Mouse (Mus musculus) limb, embryonic 15.5 days (tissue): ENCODE data around the gene Qprt. TPM values are rescaled to one million over a fixed set of nuclear protein-coding genes. Genes with fewer than 3 reads are reported as not detected.

Experiments
- ATAC-seq: fragments of 200-750 bp; cut with Nextera tagmentation; 2 replicates; pipeline ENCODE4 v1.8.0; 2017; ENCODE audit warnings: low read depth, moderate TSS enrichment; ENCODE audit not compliant: insufficient number of reproducible peaks, low FRiP score, low TSS enrichment
- H3K27ac ChIP-seq: fragments of 300-500 bp; sonication (generic); 2 replicates; pipeline ENCODE4 v1.5.1; 2015; ENCODE audit warnings: moderate library complexity, mild to moderate bottlenecking, inconsistent platforms
- H3K27me3 ChIP-seq: fragments of 300-500 bp; sonication (generic); 2 replicates; pipeline ENCODE4 v1.6.1; 2015; ENCODE audit warnings: inconsistent platforms
- H3K36me3 ChIP-seq: fragments of 300-500 bp; sonication (generic); 2 replicates; pipeline ENCODE4 v1.6.1; 2015; ENCODE audit warnings: inconsistent platforms
- H3K4me1 ChIP-seq: fragments of 300-500 bp; sonication (generic); 2 replicates; pipeline ENCODE4 v1.6.1; 2015; ENCODE audit warnings: inconsistent platforms
- H3K4me2 ChIP-seq: fragments of 300-500 bp; sonication (generic); 2 replicates; pipeline ENCODE4 v1.6.1; 2015; ENCODE audit warnings: mild to moderate bottlenecking, inconsistent platforms
- H3K4me3 ChIP-seq: fragments of 300-500 bp; sonication (generic); 2 replicates; pipeline ENCODE4 v1.5.1; 2015; ENCODE audit warnings: mild to moderate bottlenecking, inconsistent platforms
- H3K9ac ChIP-seq: fragments of 300-500 bp; sonication (generic); 2 replicates; pipeline ENCODE4 v1.6.1; 2015; ENCODE audit warnings: inconsistent platforms
- H3K9me3 ChIP-seq: fragments of 300-500 bp; sonication (generic); 2 replicates; pipeline ENCODE4 v1.6.1; 2016; ENCODE audit warnings: inconsistent platforms
- WGBS: fragments of 180-500 bp; shearing (Covaris S2); methylation state at CpG from one replicate; pipeline ENCODE4 v1.1.7; 2015; 5-methylcytosine and 5-hydroxymethylcytosine counted together
- polyA plus RNA-seq: library from polyadenylated mRNA; unstranded; fragments of >200 nt; fragmentation: Nextera tagmentation; extraction: Ambion mirVana; gene quantifications from 2 replicates; pipeline ENCODE4 v1.2.1, GENCODE M21; 2015

Qprt gene
- polyA plus RNA-seq, 1 experiment from 2014 or later = 4.1 TPM

DNA sequence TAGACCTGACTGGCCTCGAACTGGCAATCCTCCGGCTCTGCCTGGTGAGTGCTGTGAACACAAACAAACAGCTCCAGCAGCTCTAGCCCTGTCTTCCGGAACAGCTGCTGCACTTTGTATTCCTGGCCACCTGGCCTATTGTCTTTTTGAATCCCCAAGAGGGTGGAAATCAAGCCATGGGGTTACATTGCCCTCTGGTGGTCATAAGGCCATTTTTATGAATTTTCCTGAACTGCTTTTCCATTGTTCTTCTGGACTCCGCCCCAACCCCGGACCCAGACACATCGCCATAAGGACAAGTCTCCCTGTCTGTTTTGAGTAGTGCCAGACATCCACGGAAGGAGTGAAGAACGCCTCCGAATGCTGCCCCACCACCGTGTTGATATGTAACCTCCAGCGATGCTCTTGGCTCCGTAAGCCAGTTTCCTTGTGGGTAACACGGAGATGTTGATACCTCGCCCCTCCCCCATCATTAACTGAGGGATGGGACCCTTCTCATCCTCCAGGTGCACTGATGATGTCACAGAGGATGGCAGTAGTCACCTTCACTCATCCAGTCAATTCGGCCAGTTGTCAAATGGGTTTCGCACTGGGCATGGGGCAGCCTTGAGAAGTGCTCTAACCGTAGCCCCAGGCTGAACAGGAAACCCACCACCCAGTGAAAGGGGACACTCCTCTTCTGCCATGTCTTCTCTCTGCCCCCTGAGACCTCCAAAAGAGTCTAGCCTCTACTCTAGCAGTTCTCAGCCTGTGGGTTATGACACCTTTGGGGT, 17.3 kb downstream of the Qprt start:
- 16% methylated on average over 17 of the region's 17 CpGs for WGBS
- no peak overlapping the region for H3K27ac ChIP-seq
- ATAC-seq = peak; percentile 20; the same call in 1 of the 2 replicates

DNA sequence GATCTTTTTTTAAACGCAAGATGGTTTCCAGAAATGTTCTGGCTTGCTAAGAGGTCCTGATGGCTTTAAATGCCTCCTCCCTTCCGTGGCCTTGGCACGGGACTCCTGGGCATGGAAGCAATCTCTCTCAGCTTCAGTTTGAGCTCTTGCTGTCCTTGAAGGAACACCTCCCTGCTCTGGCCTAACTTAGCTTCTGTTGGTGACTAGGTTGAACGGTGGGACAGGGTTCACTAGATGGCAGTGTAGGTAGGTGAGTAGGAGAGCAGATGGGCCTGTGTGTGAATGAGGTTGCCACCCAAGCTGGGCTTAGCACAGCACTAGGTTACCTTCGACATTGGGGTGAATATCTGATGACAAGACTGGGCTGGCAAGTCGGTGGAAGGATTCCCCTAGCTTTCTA, 18.1 kb downstream of the Qprt start:
- Histone ChIP-seq H3K9me3 (no peaks in the 10 kb centered on the region), H3K27me3 (no peaks in the 10 kb centered on the region), H3K27ac (no peak overlapping the region), H3K4me3 (no peak overlapping the region), H3K9ac (no peak overlapping the region), H3K4me1 (peaks cover 13% of the 10 kb centered on the region), H3K4me2 (no peak overlapping the region), H3K36me3 (no peaks in the 10 kb centered on the region)
- ATAC-seq = no peak
- 61% methylated on average over 6 of the region's 6 CpGs for WGBS

More for the DNA sequence above, 17.3 kb downstream of the Qprt start:
- H3K4me2 ChIP-seq = peak overlapping the region; percentile 51
- H3K4me1 ChIP-seq = peaks cover 13% of the 10 kb centered on the region
- no peak overlapping the region; the same call in 1 of the 2 replicates for H3K9ac ChIP-seq
- H3K4me3 ChIP-seq = peak overlapping the region; percentile 33
- H3K36me3 ChIP-seq = no peaks in the 10 kb centered on the region
- H3K27me3 ChIP-seq = no peaks in the 10 kb centered on the region
- H3K9me3 ChIP-seq = no peaks in the 10 kb centered on the region

DNA sequence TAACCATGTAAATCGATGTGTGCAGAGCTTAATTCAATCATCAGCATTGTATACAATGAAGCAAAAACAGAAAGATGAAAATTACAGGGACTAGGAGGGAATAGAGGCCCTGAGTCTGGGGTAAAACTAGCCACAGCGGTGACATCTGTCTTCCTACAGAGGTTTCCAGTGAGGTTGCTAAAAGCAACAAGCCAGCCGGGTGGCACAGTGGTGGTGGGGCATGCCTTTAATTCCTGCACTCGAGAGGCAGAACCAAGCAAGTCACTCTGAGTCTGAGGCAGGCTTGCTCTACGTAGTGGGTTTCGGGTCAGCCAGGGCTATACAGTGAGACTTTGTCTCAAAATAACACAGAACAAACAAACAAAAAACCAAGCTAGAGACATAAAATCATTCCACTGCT, 19.9 kb downstream of the Qprt start:
- no peaks in the 10 kb centered on the region for H3K9me3 ChIP-seq
- no peak overlapping the region for H3K4me2 ChIP-seq
- ATAC-seq = no peak
- no peaks in the 10 kb centered on the region for H3K36me3 ChIP-seq
- H3K9ac ChIP-seq = no peak overlapping the region
- H3K27me3 ChIP-seq = no peaks in the 10 kb centered on the region
- no peak overlapping the region for H3K27ac ChIP-seq
- H3K4me3 ChIP-seq = no peak overlapping the region
- H3K4me1 ChIP-seq = peaks cover 13% of the 10 kb centered on the region
- WGBS = 74% methylated on average over 6 of the region's 6 CpGs

DNA sequence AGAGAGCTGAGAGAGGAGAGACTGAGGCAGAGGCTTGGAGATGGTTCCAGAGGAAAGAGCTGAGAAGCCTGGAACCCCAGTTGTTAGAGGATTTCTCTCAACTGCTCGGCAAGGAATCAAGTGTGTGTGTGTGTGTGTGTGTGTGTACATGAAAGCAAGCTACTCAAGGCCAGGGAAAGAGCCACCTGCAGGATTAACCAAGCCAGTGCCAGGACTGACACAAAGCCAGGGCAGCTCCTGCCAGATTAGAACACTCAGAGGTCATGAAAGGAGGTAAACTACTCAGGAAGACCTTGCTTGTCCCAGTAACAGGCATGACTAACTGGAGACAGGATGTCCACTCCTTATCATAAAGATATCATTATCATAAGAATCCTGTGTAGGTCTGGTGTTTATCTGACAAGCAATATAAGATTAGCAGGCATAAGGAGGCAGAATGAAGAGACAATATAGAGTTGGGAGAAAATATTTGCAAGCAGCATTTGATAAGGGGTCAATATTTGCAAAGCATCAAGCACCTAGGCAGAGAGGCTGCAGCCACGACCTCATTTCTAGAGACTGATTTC, 20.5 kb downstream of the Qprt start:
- 36% methylated on average over 2 of the region's 2 CpGs for WGBS
- H3K4me1 ChIP-seq = peaks cover 13% of the 10 kb centered on the region
- no peak for ATAC-seq
- H3K4me2 ChIP-seq = no peak overlapping the region
- H3K27me3 ChIP-seq = no peaks in the 10 kb centered on the region
- H3K36me3 ChIP-seq = no peaks in the 10 kb centered on the region
- H3K4me3 ChIP-seq = no peak overlapping the region
- no peaks in the 10 kb centered on the region for H3K9me3 ChIP-seq
- no peak overlapping the region for H3K9ac ChIP-seq
- H3K27ac ChIP-seq = no peak overlapping the region

DNA sequence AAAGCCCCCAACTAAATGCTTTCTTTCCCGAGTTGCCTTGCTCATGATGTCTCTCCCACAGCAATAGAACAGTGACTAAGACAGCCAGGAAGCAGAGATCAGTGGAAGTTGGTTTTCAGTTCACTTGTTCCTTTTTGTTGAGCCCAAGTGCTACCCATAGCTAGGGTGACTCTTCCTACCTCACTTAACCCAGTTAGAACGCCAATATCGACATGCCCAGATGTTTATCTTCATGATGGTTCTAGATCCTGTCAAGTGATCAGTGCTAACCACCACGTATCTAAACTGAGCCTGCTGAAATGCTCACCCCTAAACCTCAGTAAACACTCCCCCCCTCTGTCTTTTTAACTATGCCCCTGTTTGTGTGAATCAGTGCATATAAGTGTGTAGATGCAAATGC, 22.5 kb downstream of the Qprt start:
- H3K9me3 ChIP-seq = no peaks in the 10 kb centered on the region
- no peak for ATAC-seq
- H3K36me3 ChIP-seq = no peaks in the 10 kb centered on the region
- H3K4me1 ChIP-seq = peaks cover 7% of the 10 kb centered on the region
- no peak overlapping the region for H3K9ac ChIP-seq
- WGBS = 86% methylated on average over 4 of the region's 4 CpGs
- H3K4me3 ChIP-seq = no peak overlapping the region
- H3K4me2 ChIP-seq = no peak overlapping the region
- H3K27ac ChIP-seq = no peak overlapping the region
- H3K27me3 ChIP-seq = no peaks in the 10 kb centered on the region

DNA sequence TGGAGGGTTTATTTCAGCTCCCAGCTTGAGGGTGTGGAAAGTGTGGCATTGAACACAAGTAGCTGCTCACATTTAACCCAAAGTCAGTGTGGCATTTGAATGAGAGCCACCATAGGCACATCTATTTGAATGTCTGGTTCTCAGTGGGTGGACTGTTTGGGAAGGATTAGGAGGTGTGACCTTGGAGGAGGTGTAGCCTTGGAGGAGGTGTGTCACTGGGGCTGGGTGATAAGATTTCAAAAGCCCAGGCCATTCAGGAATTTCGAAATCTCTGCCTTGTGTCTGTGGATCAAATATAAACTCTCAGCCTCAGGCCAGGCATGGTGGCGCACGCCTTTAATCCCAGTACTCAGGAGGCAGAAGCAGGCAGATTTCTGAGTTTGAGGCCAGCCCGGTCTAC, 23.1 kb downstream of the Qprt start:
- Histone ChIP-seq H3K27me3 (no peaks in the 10 kb centered on the region), H3K27ac (no peak overlapping the region), H3K4me1 (0 out of 2 replicates have a peak, but pooled peaks cover under 1% of the 10 kb centered on the region), H3K4me2 (no peak overlapping the region), H3K9ac (no peak overlapping the region), H3K36me3 (no peaks in the 10 kb centered on the region), H3K9me3 (no peaks in the 10 kb centered on the region), H3K4me3 (no peak overlapping the region)
- WGBS = 77% methylated on average over 4 of the region's 4 CpGs
- no peak for ATAC-seq

DNA sequence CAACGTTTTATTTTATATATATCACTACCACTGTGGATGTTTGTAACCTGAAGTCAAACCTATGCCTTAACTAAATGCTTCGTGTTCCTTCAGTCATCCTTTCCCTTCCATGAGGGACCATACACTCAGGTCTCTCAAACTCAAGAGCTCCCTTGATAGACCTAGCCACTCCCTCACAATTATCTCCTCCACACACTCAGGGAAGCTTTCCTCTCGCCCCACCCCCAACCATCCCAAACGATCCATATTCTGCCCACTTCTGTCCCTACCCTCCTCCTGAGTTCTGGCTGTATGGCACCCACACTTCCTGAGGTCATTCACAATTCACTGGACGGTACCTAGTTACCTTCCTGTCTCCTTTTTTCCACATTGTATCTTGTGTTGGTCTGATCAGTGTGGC, 23.5 kb downstream of the Qprt start:
- 83% methylated on average over 5 of the region's 5 CpGs for WGBS
- no peaks in the 10 kb centered on the region for H3K27me3 ChIP-seq
- no peaks in the 10 kb centered on the region for H3K9me3 ChIP-seq

DNA sequence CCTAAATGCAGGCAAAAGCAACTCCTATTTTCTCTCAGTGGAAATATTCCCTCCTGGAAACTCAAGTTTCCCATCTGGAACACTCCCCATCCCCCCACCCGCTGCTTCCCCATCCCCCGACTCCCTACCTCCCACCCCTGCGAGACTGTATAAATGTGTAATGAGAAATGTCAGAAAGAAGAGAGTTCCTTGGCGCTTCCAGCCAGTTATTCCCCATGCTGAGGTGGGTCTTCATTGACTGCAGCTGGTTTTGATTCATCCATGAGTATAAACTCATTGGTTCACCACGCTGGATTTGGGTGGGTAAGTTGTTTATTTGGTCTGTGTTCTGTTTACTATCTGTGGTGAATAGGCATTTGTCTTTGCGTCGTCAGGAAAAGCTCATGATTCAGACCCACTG, 25.6 kb downstream of the Qprt start:
- Histone ChIP-seq H3K27me3 (no peaks in the 10 kb centered on the region), H3K4me3 (no peak overlapping the region), H3K9ac (no peak overlapping the region), H3K36me3 (no peaks in the 10 kb centered on the region), H3K4me1 (peaks cover 4% of the 10 kb centered on the region; the same call in 1 of the 2 replicates), H3K9me3 (no peaks in the 10 kb centered on the region), H3K4me2 (no peak overlapping the region), H3K27ac (no peak overlapping the region)
- WGBS = 56% methylated on average over 7 of the region's 7 CpGs
- ATAC-seq = no peak

More for the DNA sequence above, 23.5 kb downstream of the Qprt start:
- H3K9ac ChIP-seq = no peak overlapping the region
- H3K4me1 ChIP-seq = no peaks in the 10 kb centered on the region
- ATAC-seq = no peak
- H3K4me3 ChIP-seq = no peak overlapping the region
- no peaks in the 10 kb centered on the region for H3K36me3 ChIP-seq
- no peak overlapping the region for H3K4me2 ChIP-seq
- no peak overlapping the region for H3K27ac ChIP-seq

DNA sequence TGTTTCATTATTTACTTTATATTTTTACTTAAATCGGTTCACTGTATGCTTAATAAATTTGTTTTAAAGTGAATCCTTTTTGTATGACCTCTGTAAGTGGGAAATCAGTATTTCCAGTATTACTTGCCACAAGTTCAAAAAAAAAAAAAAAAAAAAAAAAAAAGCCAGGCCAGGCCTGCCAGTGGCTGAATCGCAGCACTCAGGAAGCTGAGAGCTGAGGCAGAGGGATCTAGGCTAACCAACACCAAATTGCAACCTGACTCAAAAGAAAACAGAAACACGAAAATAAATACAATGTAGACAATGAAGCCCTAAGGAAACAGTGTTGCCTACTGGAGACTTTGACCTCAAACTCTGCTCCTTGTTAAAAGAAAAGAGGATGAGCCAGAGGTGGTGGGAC, 28.1 kb downstream of the Qprt start:
- H3K4me1 ChIP-seq = peaks cover 10% of the 10 kb centered on the region
- no peak overlapping the region for H3K27ac ChIP-seq
- H3K27me3 ChIP-seq = no peaks in the 10 kb centered on the region
- H3K4me2 ChIP-seq = no peak overlapping the region
- no peaks in the 10 kb centered on the region for H3K36me3 ChIP-seq
- no peak overlapping the region for H3K9ac ChIP-seq
- no peaks in the 10 kb centered on the region for H3K9me3 ChIP-seq
- WGBS = 79% methylated on average over 3 of the region's 3 CpGs
- no peak overlapping the region for H3K4me3 ChIP-seq
- no peak for ATAC-seq

DNA sequence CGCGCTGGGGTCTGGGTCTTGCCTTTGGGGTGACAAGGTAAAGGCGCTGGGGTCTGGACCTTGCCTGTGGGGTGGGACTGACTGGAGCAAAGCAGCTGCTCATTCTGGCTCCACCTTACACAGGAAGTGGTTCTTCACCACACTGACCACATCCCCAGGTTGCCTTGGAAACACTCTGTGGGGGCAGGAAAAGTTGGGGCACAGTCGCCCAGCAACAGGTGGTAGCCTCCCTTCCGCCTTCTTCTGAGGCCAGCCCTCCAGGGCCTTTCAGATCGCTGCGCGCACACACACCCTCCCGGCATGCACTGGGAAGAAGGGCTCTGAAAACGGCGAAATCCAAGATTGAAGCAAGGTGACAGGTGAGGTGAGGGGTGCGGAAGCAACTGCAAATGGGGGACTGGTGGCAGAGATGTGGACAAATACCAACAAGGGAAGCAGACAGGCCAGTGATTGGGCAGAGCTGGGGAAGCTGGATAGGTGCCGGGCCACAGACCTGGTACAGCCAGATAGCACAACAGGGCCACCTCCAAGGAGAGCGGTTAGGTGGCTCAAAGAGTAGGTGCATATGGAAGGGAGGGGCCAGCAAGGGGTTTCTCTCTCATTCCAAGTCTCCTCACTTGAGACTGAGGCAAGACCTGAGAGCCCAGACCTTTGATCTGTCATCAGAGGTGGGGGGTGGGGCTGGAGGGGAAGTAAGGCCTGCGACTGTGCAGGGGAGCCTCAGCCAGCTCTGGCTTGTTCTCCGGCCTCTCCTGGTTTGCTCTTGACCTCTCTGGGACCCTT, 30.7 kb downstream of the Qprt start, which contains the start of gene AI467606:
Gene AI467606 (plus strand): TSS at position 246 of the 783 bp plus-strand sequence.
- 62% methylated on average over 16 of the region's 16 CpGs for WGBS

DNA sequence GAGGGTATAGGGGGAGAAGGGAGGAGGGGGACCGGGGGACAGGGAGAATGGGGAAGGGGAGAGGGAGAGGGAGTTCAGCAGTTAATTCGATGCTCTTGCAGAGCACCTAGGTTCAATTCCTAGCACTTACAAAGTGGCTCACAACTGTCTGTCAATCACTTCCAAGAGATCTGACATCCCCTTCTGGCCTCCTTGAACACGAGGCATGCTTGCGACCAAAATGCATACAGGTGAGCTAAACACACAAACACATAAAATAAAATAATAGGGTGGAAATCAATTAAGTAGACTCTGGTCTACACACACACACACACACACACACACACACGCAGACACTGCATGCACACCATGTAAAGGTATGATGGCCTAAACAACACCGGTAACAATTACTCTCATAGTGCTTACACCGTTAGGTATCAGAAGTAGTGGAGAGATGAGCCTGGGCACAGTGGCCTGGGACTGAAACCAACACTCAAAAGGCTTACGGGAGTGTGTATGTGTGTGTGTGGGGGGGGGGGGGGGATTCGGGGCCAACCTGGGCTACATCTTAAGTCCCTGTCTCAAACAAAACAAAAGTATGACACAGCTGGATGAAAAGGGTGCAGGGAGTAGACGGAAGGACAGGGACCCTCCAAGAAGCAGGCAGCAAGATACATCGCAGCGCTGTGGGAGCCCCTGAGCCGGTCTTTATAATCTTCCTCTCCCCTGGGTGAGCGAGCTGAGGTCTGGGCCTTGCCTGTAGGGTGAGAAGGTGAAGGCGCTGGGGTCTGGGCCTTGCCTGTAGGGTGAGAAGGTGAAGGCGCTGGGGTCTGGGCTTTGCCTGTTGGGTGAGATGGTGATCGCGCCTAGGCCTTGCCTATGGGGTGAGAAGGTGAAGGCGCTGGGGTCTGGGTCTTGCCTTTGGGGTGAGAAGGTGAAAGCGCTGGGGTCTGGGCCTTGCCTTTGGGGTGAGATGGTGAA, 31.6 kb downstream of the Qprt start:
- 86% methylated on average over 20 of the region's 20 CpGs for WGBS
- H3K4me2 ChIP-seq = no peak overlapping the region
- no peaks in the 10 kb centered on the region for H3K9me3 ChIP-seq
- no peak overlapping the region for H3K4me3 ChIP-seq
- peaks cover 12% of the 10 kb centered on the region for H3K4me1 ChIP-seq
- no peak overlapping the region for H3K9ac ChIP-seq
- no peaks in the 10 kb centered on the region for H3K27me3 ChIP-seq
- no peaks in the 10 kb centered on the region for H3K36me3 ChIP-seq
- ATAC-seq = peak; percentile 30; the same call in 1 of the 2 replicates
- H3K27ac ChIP-seq = no peak overlapping the region

More for the DNA sequence above, 30.7 kb downstream of the Qprt start, which contains the start of gene AI467606:
- Histone ChIP-seq H3K4me2 (peak within 1 kb of the TSS; percentile 33), H3K27me3 (no peaks in the 10 kb centered on the region), H3K36me3 (no peaks in the 10 kb centered on the region), H3K27ac (no peak within 1 kb of the TSS), H3K4me1 (peaks cover 12% of the 10 kb centered on the region), H3K4me3 (peak within 1 kb of the TSS; percentile 24), H3K9me3 (no peaks in the 10 kb centered on the region), H3K9ac (no peak within 1 kb of the TSS)
- peak; percentile 72 for ATAC-seq
